ENCODE assay signal across 14 mouse cellular contexts in the genomic region with DNA sequence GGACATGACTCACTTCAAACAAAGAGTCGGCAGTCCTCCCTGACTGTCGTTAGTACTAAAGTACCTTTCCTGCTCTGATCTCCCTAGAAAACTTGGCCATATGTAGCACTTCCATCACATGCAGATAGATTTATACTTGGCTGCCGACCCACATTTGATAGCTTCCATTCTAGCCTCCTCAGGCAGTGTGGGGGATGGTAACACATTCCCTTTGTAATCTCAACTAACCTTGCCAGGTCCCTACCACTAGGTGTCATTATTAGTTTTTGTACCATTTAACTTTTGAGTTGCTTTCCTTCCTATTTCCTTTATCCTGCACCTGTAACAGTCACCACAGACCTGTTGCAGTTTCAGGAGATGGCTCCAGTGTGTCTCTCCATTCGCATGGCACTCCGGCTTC. TPM values are rescaled to one million over a fixed set of nuclear protein-coding genes. Genes with fewer than 3 reads are reported as not detected.
DNase-seq lines count a peak whose midpoint lies in the region; ATAC-seq and TF ChIP-seq lines count a peak whose summit lies in the region.
"Had no signal": no experiment of that assay in that cellular context is flagged by ENCODE, and none has a peak within 500 bp of the region (broad histone marks: within the 10 kb centered on the region; RNA-seq: fewer than 3 reads in every experiment).

No protein-coding gene starts in this region.

- DNase-seq in cerebellum, postnatal 10 days: peak; percentile 6 to 18
- DNase-seq in cerebellum, postnatal 25 days: no peak
- DNase-seq in kidney, postnatal 14 days: peak; percentile 2
- peak; percentile 53 for DNase-seq in A20 (ENCODE audit: low read depth, low spot score)
- peak; percentile 11 for DNase-seq in brain, embryonic 14.5 days (ENCODE audit: low read depth)
- DNase-seq in retina, postnatal 1 day: no peak

- no peak overlapping the region for H3K4me2 ChIP-seq in kidney, embryonic 15.5 days
- H3K4me2 ChIP-seq: embryonic facial prominence, embryonic 12.5 days; intestine, embryonic 15.5 days had no signal

- H3K27me3 ChIP-seq in kidney, embryonic 15.5 days: no peaks in the 10 kb centered on the region
- H3K27me3 ChIP-seq: embryonic facial prominence, embryonic 12.5 days; intestine, embryonic 15.5 days had no signal

- ATAC-seq in kidney, embryonic 15.5 days (replicated peaks; ENCODE audit: low FRiP score): no peak
- no peak for ATAC-seq in inflammation-experienced regulatory T-cells, adult 6 months
- ATAC-seq: intestine, embryonic 15.5 days had no signal

- no peak for TF ChIP-seq POLR2A in brain, embryonic 14.5 days (IDR thresholded peaks at IDR 0.05; ENCODE audit: borderline replicate concordance, extremely low read depth, insufficient read depth, insufficient read length, poor library complexity, severe bottlenecking)

- TF ChIP-seq CTCF in brain, embryonic 14.5 days (IDR thresholded peaks at IDR 0.05; ENCODE audit: borderline replicate concordance, extremely low read depth, insufficient read depth, insufficient read length): no peak

- H3K4me1 ChIP-seq in kidney, embryonic 15.5 days: peaks cover 14% of the 10 kb centered on the region
- H3K4me1 ChIP-seq: intestine, embryonic 15.5 days had no signal

- H3K9me3 ChIP-seq in kidney, embryonic 15.5 days (replicated peaks): no peaks in the 10 kb centered on the region
- H3K9me3 ChIP-seq: embryonic facial prominence, embryonic 12.5 days; heart, embryonic 10.5 days; intestine, embryonic 15.5 days had no signal

- WGBS in kidney, embryonic 15.5 days: 54% methylated on average over 5 of the region's 5 CpGs

- H3K4me3 ChIP-seq in kidney, embryonic 15.5 days (replicated peaks): no peak overlapping the region
- H3K4me3 ChIP-seq: embryonic facial prominence, embryonic 12.5 days; heart, embryonic 10.5 days; intestine, embryonic 15.5 days; myocyte had no signal

- H3K36me3 ChIP-seq in kidney, embryonic 15.5 days: peaks cover 43% of the 10 kb centered on the region

- no peak overlapping the region for H3K9ac ChIP-seq in kidney, embryonic 15.5 days
- H3K9ac ChIP-seq: embryonic facial prominence, embryonic 12.5 days; intestine, embryonic 15.5 days had no signal

- H3K27ac ChIP-seq in kidney, embryonic 15.5 days: no peak overlapping the region
- H3K27ac ChIP-seq: embryonic facial prominence, embryonic 12.5 days; heart, embryonic 10.5 days; intestine, embryonic 15.5 days had no signal

RNA-seq across cellular contexts. Expression of gene Gcc2, which starts 3.2 kb away (rescaled TPM):
- 58.5 and 69.7 TPM in 2 replicates for polyA plus RNA-seq in kidney, embryonic 15.5 days (2015; fragmentation: Nextera tagmentation; extraction: Ambion mirVana)
- 37.9 and 45.7 TPM in 2 replicates for polyA plus RNA-seq in brain, embryonic 14.5 days (2012; rRNA removed)
- 10 to 100 TPM; 70.3 to 85.0 (median 78.0) TPM for polyA plus RNA-seq in inflammation-experienced regulatory T-cells, adult 6 months (2017; shearing (Covaris generic))

RNA-seq across cellular contexts. Expression of gene Gm4981, which starts 22.0 kb away (rescaled TPM):
- not detected in 2 replicates for polyA plus RNA-seq in kidney, embryonic 15.5 days (2015; fragmentation: Nextera tagmentation; extraction: Ambion mirVana)
- polyA plus RNA-seq in brain, embryonic 14.5 days (2012; rRNA removed): not detected in 2 replicates
- not detected for polyA plus RNA-seq in inflammation-experienced regulatory T-cells, adult 6 months (2017; shearing (Covaris generic))
- polyA plus RNA-seq: embryonic facial prominence, embryonic 12.5 days; intestine, embryonic 15.5 days; lung, embryonic 16.5 days; myocyte; stomach, embryonic 14.5 days had no signal

RNA-seq across cellular contexts. Expression of gene Duxf3, which starts 26.0 kb away (rescaled TPM):
- polyA plus RNA-seq in kidney, embryonic 15.5 days (2015; fragmentation: Nextera tagmentation; extraction: Ambion mirVana): not detected in 2 replicates
- polyA plus RNA-seq in brain, embryonic 14.5 days (2012; rRNA removed): not detected in 2 replicates
- not detected for polyA plus RNA-seq in inflammation-experienced regulatory T-cells, adult 6 months (2017; shearing (Covaris generic))
- polyA plus RNA-seq: embryonic facial prominence, embryonic 12.5 days; heart, embryonic 10.5 days; intestine, embryonic 15.5 days; lung, embryonic 16.5 days; myocyte; stomach, embryonic 14.5 days had no signal

RNA-seq across cellular contexts. Expression of gene AW822073, which starts 33.7 kb away (rescaled TPM):
- polyA plus RNA-seq in kidney, embryonic 15.5 days (2015; fragmentation: Nextera tagmentation; extraction: Ambion mirVana): not detected in 2 replicates
- not detected in 2 replicates for polyA plus RNA-seq in brain, embryonic 14.5 days (2012; rRNA removed)
- polyA plus RNA-seq in inflammation-experienced regulatory T-cells, adult 6 months (2017; shearing (Covaris generic)): not detected
- polyA plus RNA-seq: embryonic facial prominence, embryonic 12.5 days; heart, embryonic 10.5 days; intestine, embryonic 15.5 days; lung, embryonic 16.5 days; myocyte; stomach, embryonic 14.5 days had no signal

Comparison
In these comparisons a context has a peak if more than half of its experiments do, and no peak if none do; other contexts are left out.
1. DNase-seq: peak in cerebellum, postnatal 10 days (2 of 2), kidney, postnatal 14 days (single experiment), A20 (single experiment) and brain, embryonic 14.5 days (single experiment); none in cerebellum, postnatal 25 days (0 of 2) and retina, postnatal 1 day (single experiment).